Mouse (Mus musculus) forebrain, embryonic 13.5 days (tissue): ENCODE data around the gene Colgalt2. TPM values are rescaled to one million over a fixed set of nuclear protein-coding genes. Genes with fewer than 3 reads are reported as not detected.
A peak's percentile ranks its signal among the peaks of the same experiment; 100 is the strongest.
"Not testable (repeated sequence)": the region's sequence is repeated elsewhere in the genome, so short reads cannot be mapped to it uniquely, and the experiment has no call there.

Source experiments
- ATAC-seq: fragments of 200-750 bp; cut with Nextera tagmentation; 2 replicates; pipeline ENCODE4 v1.8.0; 2017
- H3K27ac ChIP-seq: fragments of 300-500 bp; sonication (generic); 2 replicates; pipeline ENCODE4 v1.5.1; 2015; ENCODE audit warnings: inconsistent platforms, mild to moderate bottlenecking, moderate library complexity
- H3K27me3 ChIP-seq: fragments of 300-500 bp; sonication (generic); 2 replicates; pipeline ENCODE4 v1.6.1; 2015; ENCODE audit warnings: mild to moderate bottlenecking, inconsistent platforms
- H3K36me3 ChIP-seq: fragments of 300-500 bp; sonication (generic); 2 replicates; pipeline ENCODE4 v1.6.1; 2015; ENCODE audit warnings: mild to moderate bottlenecking, inconsistent platforms; ENCODE audit not compliant: poor library complexity, severe bottlenecking
- H3K4me1 ChIP-seq: fragments of 300-500 bp; sonication (generic); 2 replicates; pipeline ENCODE4 v1.6.1; 2015; ENCODE audit warnings: inconsistent platforms
- H3K4me2 ChIP-seq: fragments of 300-500 bp; sonication (generic); 2 replicates; pipeline ENCODE4 v1.6.1; 2015; ENCODE audit warnings: inconsistent platforms, mild to moderate bottlenecking, moderate library complexity
- H3K4me3 ChIP-seq: fragments of 300-500 bp; sonication (generic); 2 replicates; pipeline ENCODE4 v1.5.1; 2015; ENCODE audit warnings: mild to moderate bottlenecking, inconsistent platforms
- H3K9ac ChIP-seq: fragments of 300-500 bp; sonication (generic); 2 replicates; pipeline ENCODE4 v1.6.1; 2015; ENCODE audit warnings: mild to moderate bottlenecking, inconsistent platforms
- H3K9me3 ChIP-seq: fragments of 300-500 bp; sonication (generic); replicated peaks from 2 replicates; pipeline ENCODE4 v1.6.1; 2016; ENCODE audit warnings: inconsistent platforms
- whole genome bisulfite sequencing: fragments of 180-500 bp; shearing (Covaris S2); methylation state at CpG from one replicate; pipeline ENCODE4 v1.1.7; 2015; 5-methylcytosine and 5-hydroxymethylcytosine counted together
- polyA plus RNA-seq: library from polyadenylated mRNA; unstranded; fragments of >200 nt; fragmentation: Nextera tagmentation; extraction: Ambion mirVana; gene quantifications from 2 replicates; pipeline ENCODE4 v1.2.1, GENCODE M21; 2015

The Colgalt2 gene
- polyA plus RNA-seq, 1 experiment from 2014 or later, result 1.3 TPM

DNA sequence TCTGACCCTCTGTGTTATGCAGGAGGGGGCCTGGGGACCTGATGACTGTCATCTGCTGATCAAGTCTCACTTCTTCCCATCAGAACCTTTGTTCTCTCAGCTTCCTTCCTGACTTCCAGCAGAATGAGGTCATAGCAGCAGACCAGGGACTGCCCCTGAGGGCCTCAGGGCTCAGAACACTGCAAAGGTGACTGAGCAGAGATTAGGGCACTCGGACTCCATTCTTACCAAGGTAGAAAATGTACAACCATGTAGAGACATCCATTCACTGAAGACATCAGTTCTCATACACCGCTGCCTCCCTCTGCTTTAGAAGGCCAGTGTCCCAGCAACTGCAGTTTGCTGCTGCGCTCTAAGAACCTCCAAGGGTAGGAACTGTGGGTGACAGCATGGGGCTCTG is 23.4 kb downstream of the Colgalt2 start:
- ATAC-seq, result no peak
- Histone ChIP-seq H3K4me1 (0 out of 2 replicates have a peak, but pooled peaks cover 2% of the 10 kb centered on the region), H3K9ac (no peak overlapping the region), H3K27me3 (peaks cover 4% of the 10 kb centered on the region; the same call in 1 of the 2 replicates), H3K36me3 (no peaks in the 10 kb centered on the region), H3K4me2 (no peak overlapping the region), H3K27ac (no peak overlapping the region), H3K9me3 (no peaks in the 10 kb centered on the region), H3K4me3 (no peak overlapping the region)
- 90% methylated on average over 3 of the region's 3 CpGs for WGBS

DNA sequence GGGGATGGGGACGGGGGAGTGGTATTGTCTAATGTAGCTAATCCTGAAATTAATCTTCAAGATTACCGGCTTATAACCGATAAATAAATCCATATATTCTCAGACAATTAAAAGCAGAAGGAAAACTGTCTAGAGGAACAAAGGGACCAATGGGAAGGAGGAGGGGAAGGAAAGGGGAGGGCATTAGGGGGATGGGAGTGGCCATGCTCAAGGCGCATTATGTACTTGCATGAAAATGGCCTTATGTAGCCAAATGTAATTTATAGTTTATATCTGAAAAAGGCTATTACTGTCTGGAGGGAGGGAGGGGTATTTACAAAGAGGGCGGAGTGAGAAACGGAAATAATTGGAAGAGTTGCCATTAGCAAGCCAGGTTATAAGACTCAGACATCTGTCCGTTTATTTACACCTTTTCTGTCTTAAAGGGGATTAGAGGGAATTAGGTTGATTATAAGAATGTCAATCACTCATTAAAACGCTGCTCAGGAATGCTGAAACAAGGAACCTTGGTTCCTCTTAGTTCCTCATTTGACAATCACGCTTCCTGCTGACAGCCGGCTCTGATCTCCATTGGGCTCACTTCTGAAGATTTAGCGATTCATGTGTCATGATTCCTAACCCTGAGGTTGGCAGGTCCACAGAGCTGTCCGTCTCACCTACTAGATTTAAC is 28.4 kb downstream of the Colgalt2 start:
- Histone ChIP-seq H3K4me1 (0 out of 2 replicates have a peak, but pooled peaks cover 7% of the 10 kb centered on the region), H3K36me3 (no peaks in the 10 kb centered on the region), H3K27ac (no peak overlapping the region), H3K4me2 (peak overlapping the region; percentile 34), H3K9ac (no peak overlapping the region), H3K4me3 (0 out of 2 replicates have a peak overlapping the region, but pooled peaks have one; percentile 6), H3K9me3 (no peaks in the 10 kb centered on the region), H3K27me3 (peaks cover 5% of the 10 kb centered on the region; the same call in 1 of the 2 replicates)
- ATAC-seq, result peak; percentile 43; the same call in 1 of the 2 replicates
- 31% methylated on average over 12 of the region's 12 CpGs for WGBS

DNA sequence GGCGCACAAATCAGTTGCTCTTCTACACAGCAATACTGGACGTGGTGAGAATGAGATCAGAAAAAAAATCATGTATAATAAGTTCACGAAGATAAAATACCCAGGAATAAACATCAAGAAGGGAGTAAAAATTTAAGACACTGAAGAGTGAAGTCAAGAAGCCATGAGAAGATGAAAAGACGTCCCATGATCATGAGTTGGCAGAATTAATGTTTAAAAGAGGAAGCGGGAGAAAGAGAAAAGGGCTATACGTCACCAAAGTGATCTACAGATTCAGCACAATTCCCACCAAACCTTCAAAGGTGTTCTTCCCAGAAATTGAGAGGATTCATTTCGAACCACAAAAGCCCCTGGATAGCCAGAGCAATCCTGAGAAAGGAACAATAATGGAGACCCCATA is 30.2 kb downstream of the Colgalt2 start:
- 91% methylated on average over 7 of the region's 7 CpGs for WGBS
- H3K4me3 ChIP-seq, result no peak overlapping the region
- H3K36me3 ChIP-seq, result no peaks in the 10 kb centered on the region
- 0 out of 2 replicates have a peak, but pooled peaks cover 7% of the 10 kb centered on the region for H3K4me1 ChIP-seq
- H3K4me2 ChIP-seq, result no peak overlapping the region
- no peak overlapping the region for H3K9ac ChIP-seq
- H3K27me3 ChIP-seq, result 0 out of 2 replicates have a peak, but pooled peaks cover 3% of the 10 kb centered on the region
- ATAC-seq, result no peak
- H3K9me3 ChIP-seq, result no peaks in the 10 kb centered on the region
- H3K27ac ChIP-seq, result no peak overlapping the region

DNA sequence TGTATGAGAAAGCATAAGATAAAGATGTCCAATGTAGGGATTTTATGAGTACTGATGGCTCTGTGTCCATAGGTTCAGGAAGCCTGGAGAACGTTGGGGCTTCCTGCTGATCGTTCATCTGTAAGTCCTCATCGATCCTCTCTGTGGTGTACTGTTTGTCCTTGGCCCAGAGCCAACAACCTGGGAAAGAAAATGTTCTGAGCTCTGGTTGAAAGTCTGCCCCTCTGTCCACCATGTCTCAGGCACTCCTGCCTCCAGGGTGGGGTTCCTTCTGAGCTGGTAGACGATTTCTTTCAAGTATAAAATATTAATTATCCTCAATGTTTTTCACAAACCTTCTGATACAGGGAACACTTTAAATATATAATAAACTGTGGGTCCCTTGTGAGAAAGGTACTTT is 34.5 kb downstream of the Colgalt2 start:
- ATAC-seq, result no peak
- H3K27ac ChIP-seq, result no peak overlapping the region
- H3K9ac ChIP-seq, result no peak overlapping the region
- H3K9me3 ChIP-seq, result no peaks in the 10 kb centered on the region
- no peaks in the 10 kb centered on the region for H3K36me3 ChIP-seq
- no peak overlapping the region for H3K4me2 ChIP-seq
- H3K27me3 ChIP-seq, result 0 out of 2 replicates have a peak, but pooled peaks cover 3% of the 10 kb centered on the region
- 85% methylated on average over 4 of the region's 4 CpGs for WGBS
- no peaks in the 10 kb centered on the region for H3K4me1 ChIP-seq
- no peak overlapping the region for H3K4me3 ChIP-seq

DNA sequence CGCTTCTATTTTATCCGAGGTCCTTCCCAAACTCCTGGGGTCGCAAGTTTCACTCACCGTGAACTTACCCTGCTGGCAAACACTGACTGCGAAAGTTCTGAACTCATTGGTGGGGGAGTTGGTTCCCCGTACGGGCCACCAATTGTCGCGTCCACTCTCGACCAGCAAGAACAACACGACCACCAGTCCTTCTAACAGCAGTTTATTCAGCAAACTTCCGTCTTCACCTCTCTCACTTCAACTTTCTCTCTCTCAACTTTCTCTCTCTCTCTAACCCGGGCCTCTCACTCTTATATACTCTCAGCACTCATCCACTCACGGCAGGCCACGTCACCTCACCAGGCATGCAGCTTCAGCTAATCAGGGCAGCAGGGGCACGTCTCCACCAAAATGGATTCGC is 37.9 kb downstream of the Colgalt2 start:
- WGBS, result 89% methylated on average over 16 of the region's 17 CpGs
- ATAC-seq, H3K36me3 ChIP-seq: not testable (repeated sequence)

DNA sequence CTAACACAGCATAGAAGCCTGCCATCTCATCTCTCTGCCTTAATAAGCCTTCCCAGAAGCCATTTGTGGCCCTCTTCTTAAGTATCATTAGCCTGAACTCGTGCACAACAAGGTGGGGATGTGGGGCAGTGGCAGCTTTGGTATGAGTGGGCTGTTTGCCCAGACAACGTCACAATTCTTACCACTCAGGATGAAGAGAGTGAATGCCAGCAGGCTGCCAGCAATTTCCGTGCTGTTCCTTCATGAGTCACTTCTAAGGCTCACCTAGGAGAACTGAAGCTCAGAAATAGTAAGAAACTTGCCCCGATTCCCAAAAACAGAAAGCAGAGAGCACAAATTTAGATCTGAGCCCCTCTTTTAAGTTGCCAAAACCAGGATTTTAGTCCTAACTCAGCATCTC is 39.8 kb downstream of the Colgalt2 start:
- Histone ChIP-seq H3K4me2 (no peak overlapping the region), H3K36me3 (no peaks in the 10 kb centered on the region), H3K4me3 (no peak overlapping the region), H3K9ac (no peak overlapping the region), H3K9me3 (no peaks in the 10 kb centered on the region), H3K4me1 (0 out of 2 replicates have a peak, but pooled peaks cover 6% of the 10 kb centered on the region), H3K27ac (no peak overlapping the region), H3K27me3 (no peaks in the 10 kb centered on the region)
- no peak for ATAC-seq
- WGBS, result 61% methylated on average over 4 of the region's 4 CpGs

More for the DNA sequence above, 37.9 kb downstream of the Colgalt2 start:
- not testable (repeated sequence) for H3K4me1 ChIP-seq, H3K4me3 ChIP-seq, H3K27me3 ChIP-seq, H3K4me2 ChIP-seq, H3K9me3 ChIP-seq, H3K27ac ChIP-seq, H3K9ac ChIP-seq

DNA sequence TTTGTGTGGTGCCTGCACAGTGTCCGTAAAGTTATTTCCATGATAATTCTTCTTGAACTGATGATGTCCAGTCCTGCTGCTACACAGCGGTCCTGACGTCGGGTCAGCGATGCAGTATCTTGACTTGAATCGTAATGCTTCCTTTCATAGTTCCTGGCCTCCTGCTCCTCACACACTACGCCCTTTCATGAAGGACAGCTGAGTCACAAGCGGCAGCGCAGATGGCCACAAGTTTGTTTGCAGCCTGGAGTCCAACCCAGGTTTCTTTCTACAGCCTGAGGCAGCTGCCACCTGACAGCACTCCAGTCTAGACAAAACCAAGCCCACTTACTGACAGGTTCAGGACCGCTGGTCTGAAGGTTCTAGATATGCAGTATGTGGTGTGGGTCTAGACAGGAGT is 40.2 kb downstream of the Colgalt2 start:
- Histone ChIP-seq H3K27ac (no peak overlapping the region), H3K27me3 (no peaks in the 10 kb centered on the region), H3K4me3 (no peak overlapping the region), H3K4me1 (0 out of 2 replicates have a peak, but pooled peaks cover 6% of the 10 kb centered on the region), H3K4me2 (no peak overlapping the region), H3K9me3 (no peaks in the 10 kb centered on the region), H3K36me3 (no peaks in the 10 kb centered on the region), H3K9ac (no peak overlapping the region)
- WGBS, result 84% methylated on average over 10 of the region's 10 CpGs
- no peak for ATAC-seq

DNA sequence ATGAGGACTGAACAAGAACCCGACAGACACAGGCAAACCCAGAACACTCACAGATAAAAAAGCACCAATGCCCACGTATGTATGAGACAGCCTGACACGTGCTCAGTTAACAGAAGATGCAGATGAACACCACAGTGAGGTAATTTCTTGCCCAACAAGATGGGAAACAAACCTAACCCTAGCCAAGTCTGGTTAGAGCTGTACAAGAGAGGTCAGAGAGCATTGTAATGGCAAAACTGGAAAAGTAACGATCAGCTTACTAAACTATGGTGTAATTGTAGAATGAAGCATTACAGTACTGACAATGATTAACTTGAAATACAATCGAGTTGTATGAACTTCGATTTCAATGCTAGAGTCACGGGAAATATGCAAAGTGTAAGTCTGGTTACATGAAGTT is 45.0 kb downstream of the Colgalt2 start:
- no peak for ATAC-seq
- H3K9ac ChIP-seq, result no peak overlapping the region
- no peak overlapping the region for H3K27ac ChIP-seq
- H3K4me1 ChIP-seq, result 0 out of 2 replicates have a peak, but pooled peaks cover 4% of the 10 kb centered on the region
- H3K4me2 ChIP-seq, result no peak overlapping the region
- no peaks in the 10 kb centered on the region for H3K36me3 ChIP-seq
- no peak overlapping the region for H3K4me3 ChIP-seq
- no peaks in the 10 kb centered on the region for H3K27me3 ChIP-seq
- H3K9me3 ChIP-seq, result no peaks in the 10 kb centered on the region
- 88% methylated on average over 7 of the region's 7 CpGs for WGBS

DNA sequence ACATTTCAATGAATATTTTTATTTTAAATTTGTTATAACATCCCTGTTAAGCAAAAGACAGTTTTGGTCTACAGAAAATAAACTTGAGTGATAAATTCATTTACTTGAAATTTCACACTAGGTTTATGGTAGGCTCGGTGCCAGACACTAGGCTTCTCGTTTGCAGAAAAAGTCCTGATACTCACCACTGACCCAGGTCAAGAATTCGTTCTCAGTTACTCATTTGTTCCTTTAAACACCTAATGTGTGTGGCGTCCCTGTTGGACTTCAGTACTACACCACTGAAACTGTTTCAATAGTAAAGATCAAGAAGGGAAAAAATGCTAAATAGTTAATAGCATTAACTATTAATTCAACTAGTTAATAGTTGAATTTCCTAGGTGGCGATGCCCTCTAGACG is 46.3 kb downstream of the Colgalt2 start:
- no peak for ATAC-seq
- Histone ChIP-seq H3K27me3 (no peaks in the 10 kb centered on the region), H3K4me2 (no peak overlapping the region), H3K9ac (no peak overlapping the region), H3K4me3 (no peak overlapping the region), H3K9me3 (no peaks in the 10 kb centered on the region), H3K36me3 (no peaks in the 10 kb centered on the region), H3K4me1 (no peaks in the 10 kb centered on the region), H3K27ac (no peak overlapping the region)
- WGBS, result 88% methylated on average over 6 of the region's 6 CpGs

DNA sequence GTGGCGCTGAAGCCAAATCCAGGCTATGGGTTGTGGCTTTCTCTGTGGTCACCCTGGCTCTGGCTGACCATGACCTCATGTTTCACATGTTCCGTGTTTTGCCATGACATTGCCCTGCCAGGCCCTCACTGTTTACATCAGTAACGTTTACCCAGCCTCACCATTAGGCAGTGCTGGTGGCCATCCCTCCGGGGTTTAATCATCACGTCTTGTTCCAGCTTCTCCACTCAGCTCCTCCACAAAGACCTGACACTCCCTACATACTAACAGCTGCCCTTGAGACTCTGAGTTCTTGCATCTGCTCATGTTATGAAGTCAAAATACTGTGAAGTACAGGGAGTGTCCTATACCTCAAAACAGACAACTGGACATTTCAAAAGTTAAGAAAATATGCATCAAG is 54.9 kb downstream of the Colgalt2 start:
- H3K4me2 ChIP-seq, result no peak overlapping the region

DNA sequence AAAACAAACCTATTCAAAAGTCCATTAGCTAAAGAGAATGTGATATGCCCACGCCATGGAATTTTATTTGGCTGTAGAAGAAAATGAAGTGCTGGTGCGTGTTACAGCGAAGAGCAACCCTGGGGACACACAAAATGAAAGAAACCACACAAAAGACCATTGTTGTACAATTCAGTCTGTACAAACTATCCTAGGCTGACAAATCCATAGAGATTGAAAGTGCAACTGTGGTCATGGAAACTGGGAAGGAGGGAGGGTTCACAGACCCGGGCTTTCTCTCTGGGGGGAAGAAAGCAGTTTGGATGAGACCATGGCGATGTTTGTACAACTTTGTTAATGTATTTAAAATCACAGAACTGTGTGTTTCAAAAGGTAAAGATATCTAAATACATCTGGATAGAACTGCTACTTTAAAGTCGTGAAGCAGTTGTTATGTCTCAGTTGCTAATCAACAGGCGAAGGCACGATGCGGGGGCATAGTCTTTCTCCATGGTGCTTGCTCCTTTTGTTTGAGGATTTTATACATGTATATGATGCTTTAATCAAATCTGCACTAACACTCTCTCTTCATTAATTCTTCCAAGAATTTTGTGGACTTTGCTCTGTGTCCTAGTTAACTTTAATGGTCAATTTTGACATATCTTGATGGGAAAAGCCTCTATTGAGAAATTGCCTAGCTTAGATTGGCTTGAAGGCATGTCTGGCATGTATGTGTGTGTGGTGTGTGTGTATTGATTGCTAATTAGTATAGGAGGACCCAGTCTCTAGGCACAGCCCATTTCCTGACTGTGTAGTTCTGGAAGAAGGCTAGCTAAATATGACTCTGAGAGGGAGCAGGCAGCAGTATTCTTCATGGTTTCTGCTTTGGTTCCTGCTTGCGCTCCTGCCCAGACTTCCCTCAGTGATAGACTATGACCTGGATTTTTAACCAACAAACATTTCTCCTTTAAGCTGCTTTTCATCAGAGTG is 55.9 kb downstream of the Colgalt2 start:
- Histone ChIP-seq H3K36me3 (no peaks in the 10 kb centered on the region), H3K4me3 (no peak overlapping the region), H3K9ac (no peak overlapping the region), H3K27ac (no peak overlapping the region), H3K4me1 (peaks cover 15% of the 10 kb centered on the region), H3K9me3 (no peaks in the 10 kb centered on the region), H3K4me2 (no peak overlapping the region), H3K27me3 (no peaks in the 10 kb centered on the region)
- ATAC-seq, result peak; percentile 62; the same call in 1 of the 2 replicates
- WGBS, result 58% methylated on average over 10 of the region's 10 CpGs

More for the DNA sequence above, 54.9 kb downstream of the Colgalt2 start:
- Histone ChIP-seq H3K36me3 (no peaks in the 10 kb centered on the region), H3K4me3 (no peak overlapping the region), H3K27me3 (no peaks in the 10 kb centered on the region), H3K9me3 (no peaks in the 10 kb centered on the region), H3K27ac (no peak overlapping the region), H3K4me1 (peaks cover 15% of the 10 kb centered on the region), H3K9ac (no peak overlapping the region)
- WGBS, result 74% methylated on average over 5 of the region's 5 CpGs
- no peak for ATAC-seq

DNA sequence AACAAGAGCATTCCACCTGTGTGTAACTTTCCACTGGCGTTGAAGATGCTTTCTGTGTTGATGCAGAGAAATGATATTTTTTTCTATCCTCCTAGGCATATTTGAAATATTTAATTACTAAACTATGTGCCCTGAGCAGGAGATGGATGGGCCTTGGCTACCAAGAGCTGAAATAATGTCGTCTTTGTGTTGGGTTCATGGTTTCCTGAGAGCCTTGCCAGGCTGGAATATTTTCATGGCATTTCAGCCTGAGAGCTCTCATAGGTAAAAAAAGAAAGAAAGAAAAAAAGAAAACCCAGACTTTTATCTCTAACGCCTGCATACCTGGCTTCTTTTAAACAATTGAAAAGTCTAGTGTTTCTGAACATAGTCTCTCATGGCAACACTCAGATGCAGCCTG is 56.6 kb downstream of the Colgalt2 start:
- ATAC-seq, result no peak
- Histone ChIP-seq H3K4me3 (no peak overlapping the region), H3K9ac (no peak overlapping the region), H3K9me3 (no peaks in the 10 kb centered on the region), H3K4me1 (peaks cover 15% of the 10 kb centered on the region), H3K27me3 (no peaks in the 10 kb centered on the region), H3K27ac (no peak overlapping the region), H3K4me2 (no peak overlapping the region), H3K36me3 (no peaks in the 10 kb centered on the region)
- 79% methylated on average over 3 of the region's 3 CpGs for WGBS
